Mouse (Mus musculus) forebrain, embryonic 12.5 days (tissue): ENCODE data around the gene 4933421I07Rik. TPM values are rescaled to one million over a fixed set of nuclear protein-coding genes. Genes with fewer than 3 reads are reported as not detected.

Experiments used
- ATAC-seq: fragments of 200-750 bp; cut with Nextera tagmentation; 2 replicates; pipeline ENCODE4 v1.8.0; 2017; ENCODE audit warnings: moderate TSS enrichment; ENCODE audit not compliant: low FRiP score
- H3K27ac ChIP-seq: fragments of 300-500 bp; sonication (generic); 2 replicates; pipeline ENCODE4 v1.5.1; 2016; ENCODE audit warnings: mild to moderate bottlenecking
- H3K27me3 ChIP-seq: fragments of 300-500 bp; sonication (generic); 2 replicates; pipeline ENCODE4 v1.6.1; 2016; ENCODE audit warnings: mild to moderate bottlenecking
- H3K36me3 ChIP-seq: fragments of 300-500 bp; sonication (generic); replicated peaks from 2 replicates; pipeline ENCODE4 v1.6.1; 2016; ENCODE audit warnings: mild to moderate bottlenecking
- H3K4me1 ChIP-seq: fragments of 300-500 bp; sonication (generic); 2 replicates; pipeline ENCODE4 v1.6.1; 2016
- H3K4me2 ChIP-seq: fragments of 300-500 bp; sonication (generic); 2 replicates; pipeline ENCODE4 v1.6.1; 2016; ENCODE audit warnings: mild to moderate bottlenecking, moderate library complexity
- H3K4me3 ChIP-seq: fragments of 300-500 bp; sonication (generic); replicated peaks from 2 replicates; pipeline ENCODE4 v1.5.1; 2016; ENCODE audit warnings: mild to moderate bottlenecking
- H3K9ac ChIP-seq: fragments of 300-500 bp; sonication (generic); 2 replicates; pipeline ENCODE4 v1.6.1; 2016; ENCODE audit warnings: mild to moderate bottlenecking
- H3K9me3 ChIP-seq: fragments of 300-500 bp; sonication (generic); 2 replicates; pipeline ENCODE4 v1.6.1; 2016
- WGBS: fragments of 180-500 bp; shearing (Covaris S2); methylation state at CpG from one replicate; pipeline ENCODE4 v1.1.7; 2016; 5-methylcytosine and 5-hydroxymethylcytosine counted together
- polyA plus RNA-seq: library from polyadenylated mRNA; unstranded; fragments of >200 nt; fragmentation: Nextera tagmentation; extraction: Ambion mirVana; gene quantifications from 2 replicates; pipeline ENCODE4 v1.2.1, GENCODE M21; 2016

The 4933421I07Rik gene
- polyA plus RNA-seq = not detected in 2 replicates

DNA sequence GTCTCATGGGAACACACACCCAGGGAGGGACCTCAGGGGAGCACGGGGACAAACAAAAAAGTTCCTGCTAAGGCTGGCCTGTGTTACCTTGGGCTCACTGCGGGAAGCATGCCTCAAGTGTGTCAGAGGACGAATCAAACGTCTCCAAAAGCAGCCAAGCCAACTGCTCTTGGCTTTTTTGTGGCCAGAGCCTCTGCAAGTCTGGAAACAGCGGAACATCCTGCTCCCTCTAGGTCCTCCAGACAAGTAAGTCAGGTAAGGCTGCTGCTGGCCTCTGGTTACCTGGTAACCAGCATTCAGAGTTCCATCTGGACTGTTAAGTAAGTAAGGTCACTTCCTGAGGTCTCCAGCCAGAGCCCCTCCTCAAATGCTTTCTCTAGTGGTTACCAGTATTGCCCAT lies at the start of gene 4933421I07Rik:
TSS of gene 4933421I07Rik (minus strand) at position 271 of the 400 bp plus-strand sequence.
- Histone ChIP-seq H3K9me3 (peaks cover 63% of the 10 kb centered on the region), H3K4me3 (no peak within 1 kb of the TSS), H3K36me3 (no peaks in the 10 kb centered on the region), H3K27ac (no peak within 1 kb of the TSS), H3K4me2 (no peak within 1 kb of the TSS), H3K9ac (no peak within 1 kb of the TSS), H3K27me3 (no peaks in the 10 kb centered on the region), H3K4me1 (no peaks in the 10 kb centered on the region)
- no peak for ATAC-seq
- 77% methylated on average over 5 of the region's 5 CpGs for WGBS

GRCm38 (mm10) chr7:42497356-42497755 lies 49.4 kb upstream of the 4933421I07Rik start:
- no peak for ATAC-seq
- Histone ChIP-seq H3K9ac (no peak overlapping the region), H3K36me3 (peaks cover 47% of the 10 kb centered on the region), H3K9me3 (peaks cover 42% of the 10 kb centered on the region), H3K27me3 (no peaks in the 10 kb centered on the region), H3K4me2 (no peak overlapping the region), H3K4me1 (no peaks in the 10 kb centered on the region), H3K27ac (no peak overlapping the region), H3K4me3 (no peak overlapping the region)
- 98% methylated on average over 9 of the region's 9 CpGs for WGBS

DNA sequence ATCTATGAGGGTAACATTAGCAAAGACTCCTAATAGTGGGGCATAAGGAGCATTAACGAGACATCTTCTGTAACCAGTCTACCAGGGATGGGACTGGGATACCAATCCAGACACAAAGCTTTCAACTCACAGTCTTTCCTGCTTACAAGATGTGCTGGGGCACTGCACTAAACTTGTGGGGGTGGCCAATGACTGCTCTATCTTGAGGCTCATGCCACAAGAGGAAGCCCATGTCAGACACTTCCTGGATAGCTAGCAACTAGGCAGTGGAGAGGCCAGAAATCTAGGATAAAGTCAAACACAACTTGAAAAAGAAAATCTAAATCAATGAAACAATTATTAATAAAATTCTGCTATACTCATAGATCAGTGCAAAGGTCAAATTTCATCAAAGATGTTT lies 48.3 kb upstream of the 4933421I07Rik start:
- Histone ChIP-seq H3K9ac (no peak overlapping the region), H3K4me2 (no peak overlapping the region), H3K9me3 (peaks cover 42% of the 10 kb centered on the region), H3K27me3 (no peaks in the 10 kb centered on the region), H3K4me1 (no peaks in the 10 kb centered on the region), H3K4me3 (no peak overlapping the region), H3K27ac (no peak overlapping the region), H3K36me3 (peaks cover 43% of the 10 kb centered on the region)
- WGBS = 93% methylated on average over 1 of the region's 1 CpGs
- no peak for ATAC-seq

GRCm38 (mm10) chr7:42490859-42491258 lies 42.9 kb upstream of the 4933421I07Rik start:
- Histone ChIP-seq H3K36me3 (peaks cover 42% of the 10 kb centered on the region), H3K9me3 (peaks cover 28% of the 10 kb centered on the region; the same call in 1 of the 2 replicates)
- WGBS = 95% methylated on average over 5 of the region's 5 CpGs

GRCm38 (mm10) chr7:42490358-42490757 lies 42.4 kb upstream of the 4933421I07Rik start:
- no peak overlapping the region for H3K4me3 ChIP-seq
- no peaks in the 10 kb centered on the region for H3K4me1 ChIP-seq
- no peak overlapping the region for H3K4me2 ChIP-seq
- no peak overlapping the region for H3K9ac ChIP-seq
- peaks cover 41% of the 10 kb centered on the region for H3K36me3 ChIP-seq
- no peaks in the 10 kb centered on the region for H3K27me3 ChIP-seq
- H3K27ac ChIP-seq = no peak overlapping the region
- ATAC-seq = no peak
- 95% methylated on average over 4 of the region's 4 CpGs for WGBS
- peaks cover 28% of the 10 kb centered on the region; the same call in 1 of the 2 replicates for H3K9me3 ChIP-seq

More at GRCm38 (mm10) chr7:42490859-42491258, 42.9 kb upstream of the 4933421I07Rik start:
- H3K27ac ChIP-seq = no peak overlapping the region
- no peak overlapping the region for H3K4me2 ChIP-seq
- H3K4me1 ChIP-seq = no peaks in the 10 kb centered on the region
- no peak for ATAC-seq
- no peak overlapping the region for H3K4me3 ChIP-seq
- H3K27me3 ChIP-seq = no peaks in the 10 kb centered on the region
- no peak overlapping the region for H3K9ac ChIP-seq

- 70% methylated on average over 4 of the region's 4 CpGs for WGBS
- ATAC-seq = no peak
- Histone ChIP-seq H3K27me3 (no peaks in the 10 kb centered on the region), H3K4me3 (no peak overlapping the region), H3K9ac (no peak overlapping the region), H3K4me1 (no peaks in the 10 kb centered on the region), H3K4me2 (no peak overlapping the region), H3K36me3 (no peaks in the 10 kb centered on the region), H3K27ac (no peak overlapping the region), H3K9me3 (peaks cover 31% of the 10 kb centered on the region)
These were observed 6.7 kb upstream of the 4933421I07Rik start for GRCm38 (mm10) chr7:42454640-42455039.

- H3K9me3 ChIP-seq = peaks cover 56% of the 10 kb centered on the region
- no peaks in the 10 kb centered on the region for H3K36me3 ChIP-seq
- no peak for ATAC-seq
- no peaks in the 10 kb centered on the region for H3K4me1 ChIP-seq
- H3K9ac ChIP-seq = no peak overlapping the region
- no peak overlapping the region for H3K4me2 ChIP-seq
- WGBS = 41% methylated on average over 3 of the region's 3 CpGs
- H3K27ac ChIP-seq = no peak overlapping the region
- no peak overlapping the region for H3K4me3 ChIP-seq
- no peaks in the 10 kb centered on the region for H3K27me3 ChIP-seq
These were observed 2.7 kb upstream of the 4933421I07Rik start for GRCm38 (mm10) chr7:42450618-42451017.

DNA sequence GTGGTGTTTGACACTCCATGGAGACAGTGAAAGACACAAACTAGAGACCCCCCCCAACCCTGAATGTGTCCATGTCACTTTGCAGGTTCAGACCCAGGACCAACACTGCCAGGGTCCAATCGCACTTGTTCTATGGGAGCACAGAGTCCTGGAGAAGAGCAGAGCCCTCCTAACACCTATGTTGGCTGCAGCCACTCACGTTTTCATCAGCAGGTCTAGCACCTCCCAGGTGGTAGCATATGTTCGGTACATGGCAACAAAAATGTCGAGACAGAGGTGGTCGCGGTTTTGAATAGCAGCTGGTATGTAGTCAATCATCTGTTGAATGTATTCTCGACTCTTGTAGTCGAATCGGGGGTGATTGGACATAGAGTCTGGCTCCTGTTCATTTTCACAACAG lies 568 bp downstream of the 4933421I07Rik start:
- Histone ChIP-seq H3K4me1 (no peaks in the 10 kb centered on the region), H3K27ac (no peak overlapping the region), H3K36me3 (no peaks in the 10 kb centered on the region), H3K9me3 (peaks cover 65% of the 10 kb centered on the region), H3K9ac (no peak overlapping the region), H3K27me3 (no peaks in the 10 kb centered on the region), H3K4me2 (no peak overlapping the region), H3K4me3 (no peak overlapping the region)
- WGBS = 84% methylated on average over 9 of the region's 9 CpGs
- no peak for ATAC-seq

Other genes starting within 250 kb of the 4933421I07Rik start
- gene Vmn2r61, start 188.1 kb downstream of the 4933421I07Rik start, polyA plus RNA-seq = not detected in 2 replicates
- 12.2 and 12.8 TPM in 2 replicates for gene Zfp141, start 57.6 kb upstream of the 4933421I07Rik start, polyA plus RNA-seq
- not detected in 2 replicates for gene Gm21028, start 130.5 kb upstream of the 4933421I07Rik start, polyA plus RNA-seq
- gene Zfp977, start 144.4 kb upstream of the 4933421I07Rik start, polyA plus RNA-seq = 0.96 and 1.4 TPM in 2 replicates
- 3.0 and 3.8 TPM in 2 replicates for gene Zfp976, start 194.5 kb upstream of the 4933421I07Rik start, polyA plus RNA-seq
- 5.8 and 6.0 TPM in 2 replicates for gene Zfp975, start 244.6 kb upstream of the 4933421I07Rik start, polyA plus RNA-seq